Mouse (Mus musculus) G1E (cell line): ENCODE measurements around the gene Haus2. TPM values are rescaled to one million over a fixed set of nuclear protein-coding genes. Genes with fewer than 3 reads are reported as not detected.
"Not testable (repeated sequence)": the region's sequence is repeated elsewhere in the genome, so short reads cannot be mapped to it uniquely, and the experiment has no call there.

Experiments used
- ATAC-seq: 2 replicates; pipeline ENCODE4 v1.8.0; 2016; ENCODE audit warnings: mild to moderate bottlenecking; ENCODE audit not compliant: insufficient number of reproducible peaks, poor library complexity, low FRiP score, severe bottlenecking; ENCODE audit errors: extremely low read depth
- DNase-seq: peaks from one replicate; pipeline ENCODE4 v3.0.0; 2012; ENCODE audit warnings: low spot score
- H3K27me3 ChIP-seq: 2 replicates; pipeline ENCODE4 v1.6.1; 2012; ENCODE audit warnings: mild to moderate bottlenecking, low read length, inconsistent platforms; ENCODE audit not compliant: insufficient read depth
- H3K36me3 ChIP-seq: replicated peaks from 2 replicates; pipeline ENCODE3; 2012; ENCODE audit warnings: mild to moderate bottlenecking, inconsistent platforms
- H3K4me1 ChIP-seq: 2 replicates; pipeline ENCODE4 v1.6.1; 2012; ENCODE audit warnings: low read depth, low read length, inconsistent platforms, mixed read lengths; ENCODE audit not compliant: insufficient read depth
- H3K4me3 ChIP-seq: 2 replicates; pipeline ENCODE4 v1.5.1; 2012; ENCODE audit warnings: low read depth, mild to moderate bottlenecking, inconsistent platforms, low read length, moderate library complexity, mixed read lengths
- H3K9me3 ChIP-seq: replicated peaks from 2 replicates; pipeline ENCODE4 v1.6.1; 2012; ENCODE audit warnings: inconsistent platforms
- CTCF ChIP-seq: IDR thresholded peaks from 2 replicates; pipeline ENCODE4 v1.5.1; 2012; ENCODE audit warnings: low read depth, low read length, inconsistent platforms, mixed read lengths
- GATA1 ChIP-seq: IDR thresholded peaks from 2 replicates; pipeline ENCODE4 v1.6.1; 2012; ENCODE audit warnings: borderline replicate concordance, low read length, inconsistent platforms, mixed read lengths
- GATA2 ChIP-seq: IDR thresholded peaks from 2 replicates; pipeline ENCODE4 v1.6.1; 2012; ENCODE audit warnings: low read depth, low read length, inconsistent platforms, borderline replicate concordance
- POLR2AphosphoS5 ChIP-seq: IDR thresholded peaks from 2 replicates; pipeline ENCODE4 v1.6.1; 2012; ENCODE audit warnings: low read depth, low read length, inconsistent platforms; ENCODE audit not compliant: insufficient replicate concordance
- TAL1 ChIP-seq: conservative IDR thresholded peaks from 2 replicates; pipeline ENCODE4 v1.6.1; 2012; ENCODE audit warnings: low read depth, low read length, inconsistent platforms, mixed read lengths
- polyA plus RNA-seq: library from polyadenylated mRNA; stranded (reverse); fragments of >175 nt; gene quantifications from 2 replicates; pipeline ENCODE4 v1.2.3, GENCODE M21; 2012
- total RNA-seq, 2 experiments: library from RNA; stranded (forward) in 1 of 2; stranded (reverse) in 1 of 2; fragments of 200-1000 nt in 1 of 2; fragments of >200 nt in 1 of 2; fragmentation: Nextera tagmentation in 1 of 2; gene quantifications; 2 replicates each; pipeline ENCODE4 v1.2.3; 2014 to 2017

Haus2 gene
- 30.5 and 41.2 TPM in 2 replicates for total RNA-seq (2014; fragmentation: Nextera tagmentation)
- 13.1 and 14.6 TPM in 2 replicates for total RNA-seq (2017)
- 2.1 and 3.2 TPM in 2 replicates for polyA plus RNA-seq

GRCm38 (mm10) chr2:120608830-120609723 lies at the start of gene Haus2, which contains the start of gene Lrrc57:
Gene Haus2 (plus strand): TSS chr2:120609383.
Gene Lrrc57 (minus strand): TSS chr2:120609520.
- TF ChIP-seq POLR2AphosphoS5 (no peak), CTCF (no peak), TAL1 (no peak), GATA1 (no peak), GATA2 (no peak)
- Histone ChIP-seq H3K9me3 (no peaks in the 10 kb centered on the region), H3K27me3 (no peaks in the 10 kb centered on the region), H3K4me3 (peak within 1 kb of the TSS; percentile 80), H3K4me1 (peaks cover 23% of the 10 kb centered on the region), H3K36me3 (peaks cover 54% of the 10 kb centered on the region)
- peak; percentile 83 for ATAC-seq
- peak; percentile 86 for DNase-seq

- no peak for DNase-seq
- no peak for ATAC-seq
- no peaks in the 10 kb centered on the region for H3K27me3 ChIP-seq
- no peak for TF ChIP-seq POLR2AphosphoS5
- TF ChIP-seq GATA1 = no peak
- TF ChIP-seq GATA2 = no peak
- no peak for TF ChIP-seq CTCF
- TF ChIP-seq TAL1 = no peak
- H3K36me3 ChIP-seq = peaks cover 41% of the 10 kb centered on the region
- no peak overlapping the region; the same call in 1 of the 2 replicates for H3K4me3 ChIP-seq
- H3K4me1 ChIP-seq = peaks cover 61% of the 10 kb centered on the region
- H3K9me3 ChIP-seq = no peaks in the 10 kb centered on the region
Measured at GRCm38 (mm10) chr2:120561524-120561923, 47.7 kb upstream of the Haus2 start.

GRCm38 (mm10) chr2:120562859-120563234 lies 46.3 kb upstream of the Haus2 start:
- Histone ChIP-seq H3K4me3 (peak overlapping the region; percentile 99), H3K36me3 (peaks cover 28% of the 10 kb centered on the region), H3K27me3 (no peaks in the 10 kb centered on the region), H3K4me1 (peaks cover 61% of the 10 kb centered on the region), H3K9me3 (no peaks in the 10 kb centered on the region)
- DNase-seq (no peak), ATAC-seq (no peak)
- TF ChIP-seq GATA2 = no peak
- TF ChIP-seq TAL1 = no peak
- TF ChIP-seq POLR2AphosphoS5 = no peak
- no peak for TF ChIP-seq CTCF
- TF ChIP-seq GATA1 = no peak

GRCm38 (mm10) chr2:120563235-120563990 lies 45.8 kb upstream of the Haus2 start, which contains the start of gene Zfp106:
Gene Zfp106 (minus strand): TSS chr2:120563843.
- DNase-seq (peak; percentile 67), ATAC-seq (peak; percentile 67)
- H3K9me3 ChIP-seq = no peaks in the 10 kb centered on the region
- H3K4me1 ChIP-seq = peaks cover 58% of the 10 kb centered on the region
- peaks cover 22% of the 10 kb centered on the region for H3K36me3 ChIP-seq
- TF ChIP-seq GATA1 (no peak), POLR2AphosphoS5 (no peak), GATA2 (no peak), TAL1 (no peak), CTCF (no peak)
- peak within 1 kb of the TSS; percentile 99 for H3K4me3 ChIP-seq
- no peaks in the 10 kb centered on the region for H3K27me3 ChIP-seq

- ATAC-seq, H3K27me3 ChIP-seq, H3K4me3 ChIP-seq, H3K9me3 ChIP-seq, DNase-seq: not testable (repeated sequence)
- H3K36me3 ChIP-seq = peaks cover 21% of the 10 kb centered on the region
- H3K4me1 ChIP-seq = peaks cover 62% of the 10 kb centered on the region
Measured at GRCm38 (mm10) chr2:120564548-120565188, 44.5 kb upstream of the Haus2 start.

GRCm38 (mm10) chr2:120565363-120565762 lies 43.8 kb upstream of the Haus2 start:
- H3K36me3 ChIP-seq = peaks cover 17% of the 10 kb centered on the region
- DNase-seq = no peak
- no peak overlapping the region for H3K4me3 ChIP-seq
- H3K4me1 ChIP-seq = peaks cover 61% of the 10 kb centered on the region
- peak; percentile 47 for ATAC-seq
- H3K9me3 ChIP-seq = no peaks in the 10 kb centered on the region
- TF ChIP-seq GATA1 (no peak), POLR2AphosphoS5 (no peak), TAL1 (no peak), CTCF (no peak), GATA2 (no peak)
- H3K27me3 ChIP-seq = no peaks in the 10 kb centered on the region
